Mouse (Mus musculus) cerebellum, adult 18-20 months (tissue): ENCODE measurements around the gene S100a14.

ENCODE experiments used
- DNase-seq, 2 experiments: peaks; one replicate each; pipeline ENCODE4 v3.0.0; 2021

The S100a14 gene

GRCm38 (mm10) chr3:90525421-90525820, 1.2 kb upstream of the S100a14 start:
- peak in 1 of 2 experiments; percentile 33 for DNase-seq

GRCm38 (mm10) chr3:90526076-90526475, 580 bp upstream of the S100a14 start:
- no peak for DNase-seq

- no peak for DNase-seq
Measured at GRCm38 (mm10) chr3:90527291-90527873, 726 bp downstream of the S100a14 start.

- DNase-seq: no peak
Measured at GRCm38 (mm10) chr3:90531713-90532112, 5.1 kb downstream of the S100a14 start.

GRCm38 (mm10) chr3:90535446-90535845, 8.8 kb downstream of the S100a14 start:
- no peak for DNase-seq

- DNase-seq: peak; percentile 58 to 76
Measured at GRCm38 (mm10) chr3:90537141-90537904, 10.7 kb downstream of the S100a14 start, which contains the start of gene S100a16. Gene S100a16, plus strand, starts transcription at chr3:90537254.

GRCm38 (mm10) chr3:90537905-90538296, 11.2 kb downstream of the S100a14 start:
- DNase-seq: no peak

- peak in 1 of 2 experiments; percentile 27 for DNase-seq
Measured at GRCm38 (mm10) chr3:90540904-90541303, 14.2 kb downstream of the S100a14 start.

GRCm38 (mm10) chr3:90549676-90550420, 23.2 kb downstream of the S100a14 start:
- no peak for DNase-seq

GRCm38 (mm10) chr3:90550421-90550790, 23.8 kb downstream of the S100a14 start:
- no peak for DNase-seq

- DNase-seq: no peak
Measured at GRCm38 (mm10) chr3:90552231-90552630, 25.6 kb downstream of the S100a14 start.

- DNase-seq: peak in 1 of 2 experiments; percentile 18
Measured at GRCm38 (mm10) chr3:90555954-90556353, 29.3 kb downstream of the S100a14 start.

- DNase-seq: no peak
Measured at GRCm38 (mm10) chr3:90560008-90560628, 33.5 kb downstream of the S100a14 start, which contains the start of gene S100a3. Gene S100a3, plus strand, starts transcription at chr3:90560578.

GRCm38 (mm10) chr3:90574691-90575090, 48.0 kb downstream of the S100a14 start:
- DNase-seq: no peak

GRCm38 (mm10) chr3:90575320-90575719, 48.7 kb downstream of the S100a14 start:
- DNase-seq: no peak

GRCm38 (mm10) chr3:90576351-90577001, 49.8 kb downstream of the S100a14 start:
- DNase-seq: no peak
